Mouse (Mus musculus) stomach, postnatal 0 days (tissue): ENCODE results near the gene Stip1. TPM values are rescaled to one million over a fixed set of nuclear protein-coding genes. Genes with fewer than 3 reads are reported as not detected.

Experiments used
- ATAC-seq: fragments of 200-750 bp; cut with Nextera tagmentation; 2 replicates; pipeline ENCODE4 v1.8.0; 2017; ENCODE audit not compliant: low FRiP score, low TSS enrichment
- DNase-seq: peaks from one replicate; pipeline ENCODE4 v3.0.0-alpha.2; 2016; ENCODE audit warnings: low spot score
- H3K27ac ChIP-seq: fragments of 300-500 bp; sonication (generic); replicated peaks from 2 replicates; pipeline ENCODE4 v1.5.1; 2014; ENCODE audit warnings: mild to moderate bottlenecking, control low read depth
- H3K27me3 ChIP-seq: fragments of 300-500 bp; sonication (generic); 2 replicates; pipeline ENCODE4 v1.6.1; 2014; ENCODE audit warnings: low read length; ENCODE audit not compliant: control insufficient read depth, insufficient read depth
- H3K36me3 ChIP-seq: fragments of 300-500 bp; sonication (generic); 2 replicates; pipeline ENCODE4 v1.6.1; 2014; ENCODE audit warnings: low read length, mixed read lengths; ENCODE audit not compliant: control insufficient read depth, insufficient read depth
- H3K4me1 ChIP-seq: fragments of 300-500 bp; sonication (generic); replicated peaks from 2 replicates; pipeline ENCODE4 v1.6.1; 2014; ENCODE audit warnings: antibody characterized with exemption; ENCODE audit not compliant: control insufficient read depth, insufficient read depth
- H3K4me2 ChIP-seq: fragments of 300-500 bp; sonication (generic); replicated peaks from 2 replicates; pipeline ENCODE4 v1.6.1; 2014; ENCODE audit warnings: low read depth, mild to moderate bottlenecking, control low read depth, moderate library complexity
- H3K4me3 ChIP-seq: fragments of 300-500 bp; sonication (generic); 2 replicates; pipeline ENCODE4 v1.5.1; 2014; ENCODE audit warnings: low read depth, low read length, control low read depth
- H3K9ac ChIP-seq: fragments of 300-500 bp; sonication (generic); 2 replicates; pipeline ENCODE4 v1.6.1; 2014; ENCODE audit warnings: mild to moderate bottlenecking, low read length, control low read depth, mixed read lengths
- H3K9me3 ChIP-seq: fragments of 300-500 bp; sonication (generic); 2 replicates; pipeline ENCODE4 v1.6.1; 2016; ENCODE audit warnings: low read length; ENCODE audit not compliant: control insufficient read depth
- CTCF ChIP-seq: IDR thresholded peaks from 2 replicates; pipeline ENCODE4 v1.5.1; 2016; ENCODE audit warnings: antibody characterized with exemption, low read depth, mild to moderate bottlenecking, moderate library complexity
- EP300 ChIP-seq: optimal IDR thresholded peaks from 2 replicates; pipeline ENCODE3; 2016; ENCODE audit warnings: antibody characterized with exemption
- WGBS: fragments of 180-500 bp; shearing (Covaris S2); extraction: QIAGEN DNeasy Blood & Tissue Kit; methylation state at CpG from one replicate; pipeline ENCODE4 v1.1.7; 2014; 5-methylcytosine and 5-hydroxymethylcytosine counted together
- polyA plus RNA-seq: library from polyadenylated mRNA; unstranded; fragments of >200 nt; fragmentation: Nextera tagmentation; extraction: Ambion mirVana; gene quantifications from 2 replicates; pipeline ENCODE4 v1.2.1, GENCODE M21; 2015

The Stip1 gene
- polyA plus RNA-seq, 1 experiment from 2014 or later = 67.9 TPM

DNA sequence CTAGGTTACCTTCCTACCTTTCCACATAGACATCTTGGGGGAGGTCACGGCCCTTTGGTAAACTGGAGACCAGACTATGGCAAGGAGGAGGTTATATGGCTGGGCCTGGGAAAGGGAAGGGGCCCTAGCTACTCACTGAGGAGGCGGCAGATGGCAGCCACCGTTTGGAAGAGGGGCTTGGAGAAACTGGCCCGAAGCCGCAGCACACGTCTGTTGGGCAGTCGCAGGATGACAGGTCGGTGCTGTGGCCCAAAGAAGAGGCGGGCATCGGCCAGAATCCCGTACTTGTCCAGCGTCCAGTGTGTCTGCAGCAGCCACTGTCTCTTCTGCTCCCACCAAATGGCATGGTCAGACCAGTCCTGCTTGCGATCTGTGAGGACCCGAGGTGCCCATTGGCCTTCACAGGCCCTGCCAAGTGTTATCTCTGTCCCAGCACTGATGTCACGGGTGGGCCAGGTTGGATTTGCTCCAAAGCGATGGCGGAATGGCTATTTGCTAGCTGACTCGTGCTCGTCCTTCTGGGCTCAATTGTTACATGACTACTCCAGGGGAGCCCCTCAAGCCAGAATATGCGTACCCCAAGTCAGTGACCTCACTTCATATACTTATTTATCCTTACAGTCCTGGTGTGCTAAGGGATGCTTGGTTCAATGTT lies 25.2 kb downstream of the Stip1 start:
- Histone ChIP-seq H3K4me2 (no peak overlapping the region), H3K36me3 (no peaks in the 10 kb centered on the region; the same call in 1 of the 2 replicates), H3K9me3 (no peaks in the 10 kb centered on the region), H3K27ac (no peak overlapping the region), H3K27me3 (no peaks in the 10 kb centered on the region), H3K9ac (no peak overlapping the region), H3K4me1 (no peaks in the 10 kb centered on the region), H3K4me3 (no peak overlapping the region)
- TF ChIP-seq EP300 (no peak), CTCF (no peak)
- ATAC-seq (no peak), DNase-seq (no peak)
- WGBS = 92% methylated on average over 20 of the region's 20 CpGs

DNA sequence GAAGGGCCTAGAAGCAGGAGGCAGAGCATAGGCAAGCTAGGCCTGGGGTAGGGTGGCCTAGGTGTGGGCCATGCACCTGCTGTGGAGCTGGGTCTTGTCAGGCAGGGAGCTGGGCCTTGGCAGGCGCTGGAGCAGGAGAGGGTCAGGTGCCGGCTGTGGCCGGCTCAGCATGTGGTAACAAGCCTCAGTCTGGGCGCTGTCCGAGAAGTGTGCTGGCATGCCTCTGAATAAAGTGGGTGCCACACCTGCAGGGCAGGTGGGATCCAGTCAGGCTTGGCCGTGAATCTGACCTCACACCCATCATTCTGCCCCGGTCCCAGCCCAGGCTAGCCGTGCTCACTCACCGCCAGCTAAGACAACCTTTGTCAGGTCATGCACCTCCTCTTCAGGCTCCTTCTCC lies 25.8 kb downstream of the Stip1 start:
- Histone ChIP-seq H3K9ac (no peak overlapping the region), H3K4me3 (no peak overlapping the region), H3K27me3 (no peaks in the 10 kb centered on the region), H3K4me1 (no peaks in the 10 kb centered on the region), H3K36me3 (no peaks in the 10 kb centered on the region; the same call in 1 of the 2 replicates), H3K4me2 (no peak overlapping the region), H3K9me3 (no peaks in the 10 kb centered on the region), H3K27ac (no peak overlapping the region)
- TF ChIP-seq EP300 (no peak), CTCF (no peak)
- no peak for DNase-seq
- WGBS = 78% methylated on average over 9 of the region's 9 CpGs
- ATAC-seq = 0 out of 2 replicates have a peak, but pooled peaks have one; percentile 30

DNA sequence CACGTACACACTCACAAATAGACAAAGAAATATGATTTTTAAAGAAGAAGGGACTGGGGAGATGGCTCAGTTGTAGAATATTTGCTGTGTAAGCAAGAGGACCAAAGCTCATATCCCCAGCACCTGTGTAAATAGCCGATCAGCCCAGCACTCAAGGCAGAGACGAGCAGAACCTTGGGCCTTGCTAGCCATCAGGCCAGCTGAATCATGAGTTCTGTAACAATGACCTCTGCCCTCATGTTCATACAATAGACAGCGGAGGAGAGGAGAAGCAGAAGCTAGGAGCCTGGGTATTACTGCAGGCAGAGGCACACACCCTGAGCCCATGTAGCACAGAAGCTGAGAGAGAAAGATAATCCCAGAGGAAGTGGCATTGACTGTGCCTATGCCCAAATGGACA lies 27.3 kb downstream of the Stip1 start:
- Histone ChIP-seq H3K9me3 (no peaks in the 10 kb centered on the region), H3K4me2 (no peak overlapping the region), H3K4me3 (no peak overlapping the region), H3K36me3 (no peaks in the 10 kb centered on the region; the same call in 1 of the 2 replicates), H3K27ac (no peak overlapping the region), H3K4me1 (no peaks in the 10 kb centered on the region), H3K9ac (no peak overlapping the region), H3K27me3 (no peaks in the 10 kb centered on the region)
- TF ChIP-seq EP300 (no peak), CTCF (no peak)
- ATAC-seq = no peak
- 72% methylated on average over 4 of the region's 4 CpGs for WGBS
- DNase-seq = no peak

DNA sequence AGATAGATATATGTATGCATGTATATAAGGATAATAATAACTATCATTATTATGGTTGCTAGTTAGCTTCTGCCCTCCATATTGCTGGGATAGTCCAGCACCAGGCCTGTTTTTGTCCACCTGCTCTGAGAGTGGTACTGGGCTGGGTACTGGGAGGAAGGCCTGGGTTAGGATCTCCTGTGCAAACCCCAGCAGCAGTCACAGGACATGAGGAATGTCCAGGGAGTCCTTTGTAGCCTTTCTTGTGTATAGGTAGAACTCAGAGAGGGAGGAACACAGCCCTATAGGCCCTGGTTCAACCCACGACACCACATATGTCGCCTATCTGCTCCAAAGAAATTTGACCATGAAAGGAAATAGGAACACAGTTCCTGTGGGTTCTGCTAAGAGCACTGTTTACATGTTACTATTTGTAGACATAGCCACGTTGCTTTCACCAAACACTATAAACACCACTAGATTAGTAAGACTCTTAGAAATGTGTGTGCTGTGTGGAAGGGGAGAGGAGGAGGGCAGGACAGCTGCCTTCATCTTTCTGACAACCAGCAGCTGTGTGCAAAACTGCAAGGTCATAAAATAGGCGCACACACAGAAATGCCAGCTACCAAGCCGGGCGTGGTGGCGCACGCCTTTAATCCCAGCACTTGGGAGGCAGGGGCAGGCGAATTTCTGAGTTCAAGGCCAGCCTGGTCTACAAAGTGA lies 32.7 kb downstream of the Stip1 start:
- no peaks in the 10 kb centered on the region for H3K36me3 ChIP-seq
- H3K27me3 ChIP-seq = no peaks in the 10 kb centered on the region
- 58% methylated on average over 8 of the region's 9 CpGs for WGBS
- H3K27ac ChIP-seq = peak overlapping the region; percentile 86
- TF ChIP-seq EP300 = no peak
- no peak for TF ChIP-seq CTCF
- no peaks in the 10 kb centered on the region for H3K4me1 ChIP-seq
- DNase-seq = peak; percentile 13
- H3K9ac ChIP-seq = no peak overlapping the region
- H3K9me3 ChIP-seq = no peaks in the 10 kb centered on the region
- H3K4me2 ChIP-seq = no peak overlapping the region
- peak; percentile 62; the same call in 1 of the 2 replicates for ATAC-seq
- H3K4me3 ChIP-seq = no peak overlapping the region

DNA sequence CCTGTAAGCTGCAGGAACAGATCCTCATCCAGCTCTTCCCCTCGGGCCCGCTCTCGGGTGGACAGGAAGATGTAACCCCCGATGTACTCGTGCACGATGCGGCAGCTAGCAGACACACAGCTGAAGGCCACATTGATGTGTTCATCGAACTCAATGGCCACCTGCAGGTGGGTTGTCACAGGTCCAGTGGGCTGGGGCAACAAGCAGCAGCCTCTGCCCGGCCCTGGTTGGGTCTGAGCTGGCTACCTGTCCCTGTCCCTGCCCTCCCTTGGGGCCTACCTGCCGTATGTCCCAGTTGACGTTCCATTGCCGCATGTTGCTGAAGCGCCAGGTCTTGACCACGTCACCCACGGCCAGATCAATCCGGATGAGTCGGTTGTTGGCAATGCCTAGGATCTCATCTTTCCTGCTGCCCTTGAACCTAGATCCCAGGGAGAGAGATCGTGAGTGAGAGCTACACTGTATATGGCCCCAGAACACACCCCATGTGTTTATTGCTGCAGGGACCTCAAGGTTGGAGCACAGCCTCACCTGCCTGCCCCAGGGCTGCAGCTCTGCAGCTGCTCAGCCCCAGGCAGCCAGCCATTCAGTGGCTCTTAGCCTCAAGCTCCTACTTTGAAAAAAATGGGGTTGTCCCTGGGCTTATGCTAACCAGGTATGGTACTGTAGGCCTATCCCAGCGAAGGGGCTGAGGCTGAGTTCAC lies 40.3 kb downstream of the Stip1 start:
- no peak for TF ChIP-seq CTCF
- no peak for TF ChIP-seq EP300
- Histone ChIP-seq H3K9ac (no peak overlapping the region), H3K9me3 (no peaks in the 10 kb centered on the region), H3K4me3 (no peak overlapping the region), H3K36me3 (0 out of 2 replicates have a peak, but pooled peaks cover 4% of the 10 kb centered on the region), H3K4me1 (peaks cover 7% of the 10 kb centered on the region), H3K4me2 (no peak overlapping the region), H3K27me3 (no peaks in the 10 kb centered on the region), H3K27ac (no peak overlapping the region)
- ATAC-seq (peak; percentile 36; the same call in 1 of the 2 replicates), DNase-seq (peak; percentile 47)
- WGBS = 95% methylated on average over 19 of the region's 19 CpGs
